Mouse (Mus musculus) hindbrain, embryonic 15.5 days (tissue): ENCODE measurements around the gene Glp2r. TPM values are rescaled to one million over a fixed set of nuclear protein-coding genes. Genes with fewer than 3 reads are reported as not detected.
A peak's percentile ranks its signal among the peaks of the same experiment; 100 is the strongest.

Experiments used
- ATAC-seq: fragments of 200-750 bp; cut with Nextera tagmentation; 2 replicates; pipeline ENCODE4 v1.8.0; 2017; ENCODE audit warnings: low read depth, moderate number of reproducible peaks, moderate TSS enrichment; ENCODE audit not compliant: low FRiP score
- H3K27ac ChIP-seq: fragments of 300-500 bp; sonication (generic); replicated peaks from 2 replicates; pipeline ENCODE4 v1.5.1; 2015; ENCODE audit warnings: mild to moderate bottlenecking, inconsistent platforms
- H3K27me3 ChIP-seq: fragments of 300-500 bp; sonication (generic); 2 replicates; pipeline ENCODE4 v1.6.1; 2015; ENCODE audit warnings: control low read depth, inconsistent platforms
- H3K36me3 ChIP-seq: fragments of 300-500 bp; sonication (generic); 2 replicates; pipeline ENCODE4 v1.6.1; 2015; ENCODE audit warnings: control low read depth, inconsistent platforms
- H3K4me1 ChIP-seq: fragments of 300-500 bp; sonication (generic); replicated peaks from 2 replicates; pipeline ENCODE4 v1.6.1; 2015; ENCODE audit warnings: control low read depth, inconsistent platforms
- H3K4me2 ChIP-seq: fragments of 300-500 bp; sonication (generic); 2 replicates; pipeline ENCODE4 v1.6.1; 2015; ENCODE audit warnings: moderate library complexity, mild to moderate bottlenecking, inconsistent platforms
- H3K4me3 ChIP-seq: fragments of 300-500 bp; sonication (generic); 2 replicates; pipeline ENCODE4 v1.5.1; 2015; ENCODE audit warnings: mild to moderate bottlenecking, inconsistent platforms
- H3K9ac ChIP-seq: fragments of 300-500 bp; sonication (generic); 2 replicates; pipeline ENCODE4 v1.6.1; 2015; ENCODE audit warnings: inconsistent platforms
- H3K9me3 ChIP-seq: fragments of 300-500 bp; sonication (generic); 2 replicates; pipeline ENCODE4 v1.6.1; 2016; ENCODE audit warnings: control low read depth, inconsistent platforms
- WGBS: fragments of 180-500 bp; shearing (Covaris S2); methylation state at CpG from one replicate; pipeline ENCODE4 v1.1.7; 2015; 5-methylcytosine and 5-hydroxymethylcytosine counted together
- polyA plus RNA-seq: library from polyadenylated mRNA; unstranded; fragments of >200 nt; fragmentation: Nextera tagmentation; extraction: Ambion mirVana; gene quantifications from 2 replicates; pipeline ENCODE4 v1.2.1, GENCODE M21; 2015

The Glp2r gene
- polyA plus RNA-seq, 1 experiment from 2014 or later = 0.03 TPM

DNA sequence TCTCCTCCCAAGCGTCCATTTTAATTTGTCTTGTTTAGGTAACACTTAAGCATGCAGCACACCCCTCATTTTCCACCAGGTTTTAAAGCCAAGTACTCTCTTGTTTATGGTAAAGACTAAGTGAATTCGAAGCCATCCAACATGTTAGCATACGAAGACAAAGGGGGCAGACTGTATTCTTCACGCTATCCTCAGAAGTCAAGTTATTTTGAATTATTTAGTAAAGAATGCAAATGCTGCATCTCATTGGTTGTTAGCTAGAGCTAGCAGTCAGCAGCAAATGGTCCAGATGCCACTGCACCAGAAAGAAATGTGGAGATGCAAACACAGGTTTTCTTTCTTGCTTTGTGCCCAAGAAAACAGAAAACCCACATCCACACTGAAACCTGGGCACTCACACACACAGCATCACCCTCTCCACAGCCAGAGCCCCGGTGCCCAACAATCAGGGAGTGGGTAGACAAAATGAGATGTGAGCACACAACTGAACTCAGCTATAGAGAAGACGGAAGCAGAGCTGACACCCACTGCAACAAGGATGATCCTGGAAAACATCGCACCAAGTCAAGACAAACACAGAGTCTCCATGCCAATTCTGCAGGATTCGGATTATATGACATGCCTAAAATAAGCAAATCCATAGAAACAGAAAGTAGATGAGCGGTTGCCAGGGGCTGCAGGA lies 158.7 kb downstream of the Glp2r start:
- Histone ChIP-seq H3K4me2 (no peak overlapping the region), H3K27ac (peak overlapping the region; percentile 32; the same call in 1 of the 2 replicates)
- WGBS = 71% methylated on average over 9 of the region's 9 CpGs

More for the DNA sequence above, 158.7 kb downstream of the Glp2r start:
- H3K27me3 ChIP-seq = no peaks in the 10 kb centered on the region
- H3K4me3 ChIP-seq = no peak overlapping the region
- H3K9me3 ChIP-seq = no peaks in the 10 kb centered on the region
- no peak for ATAC-seq
- peaks cover 9% of the 10 kb centered on the region; the same call in 1 of the 2 replicates for H3K4me1 ChIP-seq
- H3K9ac ChIP-seq = no peak overlapping the region
- H3K36me3 ChIP-seq = no peaks in the 10 kb centered on the region

Other genes with a start within 250 kb of the Glp2r start
- gene Rcvrn, start 75.8 kb downstream of the Glp2r start, polyA plus RNA-seq = not detected in 2 replicates
- 0.13 TPM in 1 of 2 replicates, not detected in the other for gene Gsg1l2, start 3.5 kb upstream of the Glp2r start, polyA plus RNA-seq
- gene Dhrs7c, start 27.0 kb upstream of the Glp2r start, polyA plus RNA-seq = not detected in 2 replicates
- gene Usp43, start 151.0 kb upstream of the Glp2r start, polyA plus RNA-seq = 0.46 and 0.97 TPM in 2 replicates
- 4.1 and 7.1 TPM in 2 replicates for gene Cfap52, start 194.5 kb upstream of the Glp2r start, polyA plus RNA-seq
- gene Stx8, start 195.0 kb upstream of the Glp2r start, polyA plus RNA-seq = 58.0 and 59.5 TPM in 2 replicates